Mouse (Mus musculus) midbrain, embryonic 10.5 days (tissue): ENCODE results near the gene Robo1. TPM values are rescaled to one million over a fixed set of nuclear protein-coding genes. Genes with fewer than 3 reads are reported as not detected.

Source experiments
- DNase-seq: peaks from one replicate; pipeline ENCODE4 v3.0.0-alpha.2; 2017; ENCODE audit warnings: low spot score
- H3K27ac ChIP-seq: fragments of 300-500 bp; sonication (generic); replicated peaks from 2 replicates; pipeline ENCODE4 v1.5.1; 2016; ENCODE audit warnings: mild to moderate bottlenecking
- H3K27me3 ChIP-seq: fragments of 300-500 bp; sonication (generic); 2 replicates; pipeline ENCODE4 v1.6.1; 2016; ENCODE audit warnings: low read depth, mild to moderate bottlenecking; ENCODE audit not compliant: poor library complexity, severe bottlenecking
- H3K36me3 ChIP-seq: fragments of 300-500 bp; sonication (generic); 2 replicates; pipeline ENCODE4 v1.6.1; 2016; ENCODE audit warnings: mild to moderate bottlenecking, moderate library complexity
- H3K4me1 ChIP-seq: fragments of 300-500 bp; sonication (generic); 2 replicates; pipeline ENCODE4 v1.6.1; 2016
- H3K4me3 ChIP-seq: fragments of 300-500 bp; sonication (generic); 2 replicates; pipeline ENCODE4 v1.5.1; 2016; ENCODE audit warnings: mild to moderate bottlenecking, moderate library complexity
- H3K9me3 ChIP-seq: fragments of 300-500 bp; sonication (generic); replicated peaks from 2 replicates; pipeline ENCODE4 v1.6.1; 2016; ENCODE audit warnings: mild to moderate bottlenecking
- WGBS: fragments of 180-500 bp; shearing (Covaris S2); methylation state at CpG from one replicate; pipeline ENCODE4 v1.1.7; 2016; 5-methylcytosine and 5-hydroxymethylcytosine counted together
- polyA plus RNA-seq: library from polyadenylated mRNA; unstranded; fragments of >200 nt; fragmentation: Nextera tagmentation; extraction: Ambion mirVana; gene quantifications from 2 replicates; pipeline ENCODE4 v1.2.1, GENCODE M21; 2016

Robo1 gene
- polyA plus RNA-seq, 1 experiment from 2014 or later = 28.1 TPM

- no peaks in the 10 kb centered on the region for H3K27me3 ChIP-seq
- DNase-seq = no peak
- no peak overlapping the region for H3K4me3 ChIP-seq
- H3K36me3 ChIP-seq = no peaks in the 10 kb centered on the region
- H3K4me1 ChIP-seq = no peaks in the 10 kb centered on the region
- H3K27ac ChIP-seq = no peak overlapping the region
- H3K9me3 ChIP-seq = no peaks in the 10 kb centered on the region
- WGBS = 88% methylated on average over 8 of the region's 8 CpGs
Observed at GRCm38 (mm10) chr16:72639332-72639940, 331.3 kb downstream of the Robo1 start.

GRCm38 (mm10) chr16:72640932-72641811, 333.1 kb downstream of the Robo1 start:
- no peaks in the 10 kb centered on the region for H3K36me3 ChIP-seq
- 80% methylated on average over 9 of the region's 9 CpGs for WGBS
- no peak for DNase-seq
- no peak overlapping the region for H3K4me3 ChIP-seq
- H3K9me3 ChIP-seq = no peaks in the 10 kb centered on the region
- no peaks in the 10 kb centered on the region for H3K27me3 ChIP-seq
- H3K27ac ChIP-seq = no peak overlapping the region
- H3K4me1 ChIP-seq = no peaks in the 10 kb centered on the region

- WGBS = 56% methylated on average over 8 of the region's 8 CpGs
- H3K4me1 ChIP-seq = peaks cover 13% of the 10 kb centered on the region
- H3K36me3 ChIP-seq = no peaks in the 10 kb centered on the region
- H3K9me3 ChIP-seq = no peaks in the 10 kb centered on the region
- H3K4me3 ChIP-seq = no peak overlapping the region
- no peaks in the 10 kb centered on the region for H3K27me3 ChIP-seq
- DNase-seq = no peak
- no peak overlapping the region for H3K27ac ChIP-seq
Observed at GRCm38 (mm10) chr16:72645890-72646289, 337.8 kb downstream of the Robo1 start.

- no peaks in the 10 kb centered on the region for H3K9me3 ChIP-seq
- peak; percentile 52 for DNase-seq
- H3K27me3 ChIP-seq = no peaks in the 10 kb centered on the region
- no peak overlapping the region; the same call in 1 of the 2 replicates for H3K27ac ChIP-seq
- no peak overlapping the region for H3K4me3 ChIP-seq
- no peaks in the 10 kb centered on the region for H3K36me3 ChIP-seq
- peaks cover 17% of the 10 kb centered on the region for H3K4me1 ChIP-seq
- 47% methylated on average over 4 of the region's 4 CpGs for WGBS
Observed at GRCm38 (mm10) chr16:72649314-72649713, 341.2 kb downstream of the Robo1 start.

- Histone ChIP-seq H3K27ac (no peak overlapping the region), H3K9me3 (no peaks in the 10 kb centered on the region), H3K4me1 (peaks cover 5% of the 10 kb centered on the region), H3K36me3 (no peaks in the 10 kb centered on the region), H3K4me3 (no peak overlapping the region), H3K27me3 (peaks cover 12% of the 10 kb centered on the region)
- no peak for DNase-seq
- 94% methylated on average over 9 of the region's 9 CpGs for WGBS
Observed at GRCm38 (mm10) chr16:72655411-72655810, 347.3 kb downstream of the Robo1 start.

- Histone ChIP-seq H3K9me3 (no peaks in the 10 kb centered on the region), H3K4me1 (peaks cover 49% of the 10 kb centered on the region), H3K27ac (peak overlapping the region; percentile 94), H3K4me3 (peak overlapping the region; percentile 92), H3K36me3 (peaks cover 4% of the 10 kb centered on the region; the same call in 1 of the 2 replicates), H3K27me3 (peaks cover 17% of the 10 kb centered on the region)
- 0% methylated on average over 26 of the region's 26 CpGs for WGBS
- DNase-seq = peak; percentile 90
Observed at GRCm38 (mm10) chr16:72662837-72663350, 354.8 kb downstream of the Robo1 start.

GRCm38 (mm10) chr16:72663351-72664232, 355.5 kb downstream of the Robo1 start:
- peak; percentile 66 for DNase-seq
- Histone ChIP-seq H3K4me1 (peaks cover 49% of the 10 kb centered on the region), H3K4me3 (peak overlapping the region; percentile 92), H3K36me3 (peaks cover 4% of the 10 kb centered on the region; the same call in 1 of the 2 replicates), H3K27ac (peak overlapping the region; percentile 94), H3K27me3 (peaks cover 17% of the 10 kb centered on the region), H3K9me3 (no peaks in the 10 kb centered on the region)
- WGBS = under 1% methylated on average over 55 of the region's 55 CpGs

GRCm38 (mm10) chr16:72664233-72664613, 356.1 kb downstream of the Robo1 start:
- Histone ChIP-seq H3K36me3 (peaks cover 4% of the 10 kb centered on the region; the same call in 1 of the 2 replicates), H3K4me3 (peak overlapping the region; percentile 92), H3K27me3 (peaks cover 17% of the 10 kb centered on the region), H3K9me3 (no peaks in the 10 kb centered on the region), H3K27ac (peak overlapping the region; percentile 94), H3K4me1 (peaks cover 53% of the 10 kb centered on the region)
- WGBS = 0% methylated on average over 12 of the region's 12 CpGs
- DNase-seq = peak; percentile 41

GRCm38 (mm10) chr16:72664806-72665205, 356.7 kb downstream of the Robo1 start:
- H3K36me3 ChIP-seq = peaks cover 4% of the 10 kb centered on the region; the same call in 1 of the 2 replicates
- no peak for DNase-seq
- peaks cover 11% of the 10 kb centered on the region for H3K27me3 ChIP-seq
- H3K4me3 ChIP-seq = peak overlapping the region; percentile 92
- H3K4me1 ChIP-seq = peaks cover 58% of the 10 kb centered on the region
- H3K27ac ChIP-seq = peak overlapping the region; percentile 94
- 8% methylated on average over 4 of the region's 4 CpGs for WGBS
- no peaks in the 10 kb centered on the region for H3K9me3 ChIP-seq

GRCm38 (mm10) chr16:72665454-72665853, 357.3 kb downstream of the Robo1 start:
- Histone ChIP-seq H3K9me3 (no peaks in the 10 kb centered on the region), H3K36me3 (peaks cover 4% of the 10 kb centered on the region; the same call in 1 of the 2 replicates), H3K4me1 (peaks cover 65% of the 10 kb centered on the region), H3K27ac (0 out of 2 replicates have a peak overlapping the region, but pooled peaks have one; percentile 17), H3K4me3 (peak overlapping the region; percentile 92), H3K27me3 (peaks cover 5% of the 10 kb centered on the region; the same call in 1 of the 2 replicates)
- DNase-seq = no peak
- WGBS = 51% methylated on average over 5 of the region's 5 CpGs

- DNase-seq = no peak
- Histone ChIP-seq H3K4me1 (peaks cover 37% of the 10 kb centered on the region), H3K27me3 (no peaks in the 10 kb centered on the region), H3K4me3 (no peak overlapping the region), H3K9me3 (no peaks in the 10 kb centered on the region), H3K27ac (no peak overlapping the region), H3K36me3 (peaks cover 12% of the 10 kb centered on the region)
- 29% methylated on average over 6 of the region's 6 CpGs for WGBS
Observed at GRCm38 (mm10) chr16:72670240-72671038, 362.3 kb downstream of the Robo1 start.
